Mouse (Mus musculus): Measurements from ENCODE around the gene Pfn3. TPM values are rescaled to one million over a fixed set of nuclear protein-coding genes. Genes with fewer than 3 reads are reported as not detected.

Pfn3 gene
- not detected in 2 replicates for polyA plus RNA-seq (2014; fragmentation: Nextera tagmentation; extraction: Ambion mirVana)

- ATAC-seq (replicated peaks; ENCODE audit: insufficient number of reproducible peaks, low FRiP score, low TSS enrichment), result no peak
- peak within 1 kb of the TSS; percentile 61 for H3K4me2 ChIP-seq
- 13% methylated on average over 41 of the region's 41 CpGs for WGBS (ENCODE audit: insufficient replicate concordance)
These were observed at the start of gene Pfn3 for GRCm38 (mm10) chr13:55414743-55415380. TSS of gene Pfn3 (minus strand) at chr13:55415232.

GRCm38 (mm10) chr13:55464027-55464884 is 49.2 kb upstream of the Pfn3 start, which contains the start of gene Prr7:
TSS of gene Prr7 (plus strand) at chr13:55464267.
- Histone ChIP-seq H3K27ac (ENCODE audit: low read depth, low read length) (0 out of 2 replicates have a peak within 1 kb of the TSS, but pooled peaks have one; percentile 38), H3K4me1 (ENCODE audit: control insufficient read depth, insufficient read depth, low read length) (peaks cover 9% of the 10 kb centered on the region; the same call in 1 of the 2 replicates), H3K27me3 (ENCODE audit: control insufficient read depth, insufficient read depth, low read length) (peaks cover 30% of the 10 kb centered on the region), H3K4me2 (peak within 1 kb of the TSS; percentile 91), H3K9me3 (replicated peaks; ENCODE audit: control insufficient read depth, low read length) (no peaks in the 10 kb centered on the region), H3K4me3 (ENCODE audit: low read depth, low read length) (peak within 1 kb of the TSS; percentile 67), H3K36me3 (ENCODE audit: control insufficient read depth, insufficient read depth, low read length) (peaks cover 8% of the 10 kb centered on the region), H3K9ac (ENCODE audit: low read depth, low read length) (peak within 1 kb of the TSS; percentile 81)
- WGBS (ENCODE audit: insufficient replicate concordance), result under 1% methylated on average over 73 of the region's 84 CpGs
- ATAC-seq (replicated peaks; ENCODE audit: insufficient number of reproducible peaks, low FRiP score, low TSS enrichment), result peak; percentile 32

More at GRCm38 (mm10) chr13:55414743-55415380, at the start of gene Pfn3:
- Histone ChIP-seq H3K9ac (ENCODE audit: low read depth, low read length) (0 out of 2 replicates have a peak within 1 kb of the TSS, but pooled peaks have one; percentile 6), H3K36me3 (ENCODE audit: control insufficient read depth, insufficient read depth, low read length) (no peaks in the 10 kb centered on the region), H3K27ac (ENCODE audit: low read depth, low read length) (no peak within 1 kb of the TSS), H3K4me3 (ENCODE audit: low read depth, low read length) (peak within 1 kb of the TSS; percentile 28), H3K9me3 (replicated peaks; ENCODE audit: control insufficient read depth, low read length) (no peaks in the 10 kb centered on the region), H3K4me1 (ENCODE audit: control insufficient read depth, insufficient read depth, low read length) (no peaks in the 10 kb centered on the region), H3K27me3 (ENCODE audit: control insufficient read depth, insufficient read depth, low read length) (peaks cover 71% of the 10 kb centered on the region)

- no peak for ATAC-seq (replicated peaks; ENCODE audit: insufficient number of reproducible peaks, low FRiP score, low TSS enrichment)
- Histone ChIP-seq H3K4me2 (peak overlapping the region; percentile 91), H3K9ac (ENCODE audit: low read depth, low read length) (peak overlapping the region; percentile 81), H3K9me3 (replicated peaks; ENCODE audit: control insufficient read depth, low read length) (no peaks in the 10 kb centered on the region), H3K36me3 (ENCODE audit: control insufficient read depth, insufficient read depth, low read length) (peaks cover 14% of the 10 kb centered on the region), H3K4me1 (ENCODE audit: control insufficient read depth, insufficient read depth, low read length) (peaks cover 9% of the 10 kb centered on the region; the same call in 1 of the 2 replicates), H3K27ac (ENCODE audit: low read depth, low read length) (no peak overlapping the region), H3K4me3 (ENCODE audit: low read depth, low read length) (peak overlapping the region; percentile 67), H3K27me3 (ENCODE audit: control insufficient read depth, insufficient read depth, low read length) (peaks cover 24% of the 10 kb centered on the region)
- 16% methylated on average over 14 of the region's 14 CpGs for WGBS (ENCODE audit: insufficient replicate concordance)
These were observed 48.5 kb upstream of the Pfn3 start for GRCm38 (mm10) chr13:55463399-55464026.

GRCm38 (mm10) chr13:55462965-55463364 is 47.9 kb upstream of the Pfn3 start:
- H3K27me3 ChIP-seq (ENCODE audit: control insufficient read depth, insufficient read depth, low read length), result peaks cover 24% of the 10 kb centered on the region
- H3K9me3 ChIP-seq (replicated peaks; ENCODE audit: control insufficient read depth, low read length), result no peaks in the 10 kb centered on the region
- H3K36me3 ChIP-seq (ENCODE audit: control insufficient read depth, insufficient read depth, low read length), result peaks cover 16% of the 10 kb centered on the region
- WGBS (ENCODE audit: insufficient replicate concordance), result 44% methylated on average over 2 of the region's 2 CpGs
- ATAC-seq (replicated peaks; ENCODE audit: insufficient number of reproducible peaks, low FRiP score, low TSS enrichment), result no peak
- H3K4me2 ChIP-seq, result no peak overlapping the region
- no peak overlapping the region for H3K9ac ChIP-seq (ENCODE audit: low read depth, low read length)
- no peak overlapping the region for H3K27ac ChIP-seq (ENCODE audit: low read depth, low read length)
- H3K4me3 ChIP-seq (ENCODE audit: low read depth, low read length), result no peak overlapping the region
- peaks cover 9% of the 10 kb centered on the region; the same call in 1 of the 2 replicates for H3K4me1 ChIP-seq (ENCODE audit: control insufficient read depth, insufficient read depth, low read length)

- 94% methylated on average over 16 of the region's 16 CpGs for WGBS (ENCODE audit: insufficient replicate concordance)
- no peaks in the 10 kb centered on the region for H3K9me3 ChIP-seq (replicated peaks; ENCODE audit: control insufficient read depth, low read length)
- no peak overlapping the region for H3K27ac ChIP-seq (ENCODE audit: low read depth, low read length)
- no peak overlapping the region for H3K4me2 ChIP-seq
- no peak overlapping the region for H3K9ac ChIP-seq (ENCODE audit: low read depth, low read length)
- no peaks in the 10 kb centered on the region for H3K27me3 ChIP-seq (ENCODE audit: control insufficient read depth, insufficient read depth, low read length)
- peaks cover 9% of the 10 kb centered on the region for H3K4me1 ChIP-seq (ENCODE audit: control insufficient read depth, insufficient read depth, low read length)
- no peak for ATAC-seq (replicated peaks; ENCODE audit: insufficient number of reproducible peaks, low FRiP score, low TSS enrichment)
- no peak overlapping the region for H3K4me3 ChIP-seq (ENCODE audit: low read depth, low read length)
- peaks cover 41% of the 10 kb centered on the region for H3K36me3 ChIP-seq (ENCODE audit: control insufficient read depth, insufficient read depth, low read length)
These were observed 36.9 kb upstream of the Pfn3 start for GRCm38 (mm10) chr13:55451785-55452549.

- 87% methylated on average over 10 of the region's 10 CpGs for WGBS (ENCODE audit: insufficient replicate concordance)
- ATAC-seq (replicated peaks; ENCODE audit: insufficient number of reproducible peaks, low FRiP score, low TSS enrichment), result no peak
- H3K27ac ChIP-seq (ENCODE audit: low read depth, low read length), result no peak overlapping the region
- no peak overlapping the region for H3K4me3 ChIP-seq (ENCODE audit: low read depth, low read length)
- peaks cover 41% of the 10 kb centered on the region for H3K36me3 ChIP-seq (ENCODE audit: control insufficient read depth, insufficient read depth, low read length)
- no peak overlapping the region for H3K4me2 ChIP-seq
- H3K9me3 ChIP-seq (replicated peaks; ENCODE audit: control insufficient read depth, low read length), result no peaks in the 10 kb centered on the region
- peaks cover 15% of the 10 kb centered on the region for H3K4me1 ChIP-seq (ENCODE audit: control insufficient read depth, insufficient read depth, low read length)
- H3K27me3 ChIP-seq (ENCODE audit: control insufficient read depth, insufficient read depth, low read length), result no peaks in the 10 kb centered on the region
- H3K9ac ChIP-seq (ENCODE audit: low read depth, low read length), result no peak overlapping the region
These were observed 36.3 kb upstream of the Pfn3 start for GRCm38 (mm10) chr13:55451296-55451695.

- Histone ChIP-seq H3K4me1 (ENCODE audit: control insufficient read depth, insufficient read depth, low read length) (peaks cover 20% of the 10 kb centered on the region), H3K36me3 (ENCODE audit: control insufficient read depth, insufficient read depth, low read length) (peaks cover 39% of the 10 kb centered on the region), H3K9me3 (replicated peaks; ENCODE audit: control insufficient read depth, low read length) (no peaks in the 10 kb centered on the region), H3K27ac (ENCODE audit: low read depth, low read length) (no peak overlapping the region), H3K4me3 (ENCODE audit: low read depth, low read length) (no peak overlapping the region), H3K4me2 (no peak overlapping the region), H3K27me3 (ENCODE audit: control insufficient read depth, insufficient read depth, low read length) (no peaks in the 10 kb centered on the region), H3K9ac (ENCODE audit: low read depth, low read length) (no peak overlapping the region)
- WGBS (ENCODE audit: insufficient replicate concordance), result 85% methylated on average over 11 of the region's 11 CpGs
- no peak for ATAC-seq (replicated peaks; ENCODE audit: insufficient number of reproducible peaks, low FRiP score, low TSS enrichment)
These were observed 35.5 kb upstream of the Pfn3 start for GRCm38 (mm10) chr13:55450511-55450980.

Measured in heart, embryonic 11.5 days (tissue).